Mouse (Mus musculus) intestine, embryonic 16.5 days (tissue): ENCODE data around the gene Olfr291. TPM values are rescaled to one million over a fixed set of nuclear protein-coding genes. Genes with fewer than 3 reads are reported as not detected.

Experiments used
- ATAC-seq: fragments of 200-750 bp; cut with Nextera tagmentation; 2 replicates; pipeline ENCODE4 v1.8.0; 2017; ENCODE audit warnings: moderate TSS enrichment, moderate library complexity
- H3K27ac ChIP-seq: fragments of 300-500 bp; sonication (generic); 2 replicates; pipeline ENCODE4 v1.5.1; 2014; ENCODE audit warnings: mild to moderate bottlenecking, low read length
- H3K27me3 ChIP-seq: fragments of 300-500 bp; sonication (generic); replicated peaks from 2 replicates; pipeline ENCODE4 v1.6.1; 2014; ENCODE audit warnings: low read length, control low read depth, mixed read lengths; ENCODE audit not compliant: control insufficient read depth, insufficient read depth
- H3K36me3 ChIP-seq: fragments of 300-500 bp; sonication (generic); 2 replicates; pipeline ENCODE4 v1.6.1; 2014; ENCODE audit warnings: low read length, control low read depth; ENCODE audit not compliant: control insufficient read depth, insufficient read depth
- H3K4me1 ChIP-seq: fragments of 300-500 bp; sonication (generic); 2 replicates; pipeline ENCODE4 v1.6.1; 2014; ENCODE audit warnings: low read length, control low read depth, mixed read lengths; ENCODE audit not compliant: control insufficient read depth, insufficient read depth
- H3K4me2 ChIP-seq: fragments of 300-500 bp; sonication (generic); 2 replicates; pipeline ENCODE4 v1.6.1; 2014; ENCODE audit warnings: low read depth, low read length, control low read depth
- H3K4me3 ChIP-seq: fragments of 300-500 bp; sonication (generic); 2 replicates; pipeline ENCODE4 v1.5.1; 2014; ENCODE audit warnings: mild to moderate bottlenecking, low read length
- H3K9ac ChIP-seq: fragments of 300-500 bp; sonication (generic); 2 replicates; pipeline ENCODE4 v1.6.1; 2014; ENCODE audit warnings: low read depth, low read length
- H3K9me3 ChIP-seq: fragments of 300-500 bp; sonication (generic); 2 replicates; pipeline ENCODE4 v1.6.1; 2016; ENCODE audit warnings: low read length, control low read depth; ENCODE audit not compliant: control insufficient read depth
- WGBS: fragments of 180-500 bp; shearing (Covaris S2); extraction: QIAGEN DNeasy Blood & Tissue Kit; methylation state at CpG from one replicate; pipeline ENCODE4 v1.1.7; 2014; 5-methylcytosine and 5-hydroxymethylcytosine counted together
- polyA plus RNA-seq: library from polyadenylated mRNA; unstranded; fragments of >200 nt; fragmentation: Nextera tagmentation; extraction: Ambion mirVana; gene quantifications from 2 replicates; pipeline ENCODE4 v1.2.1, GENCODE M21; 2015

Olfr291 gene
- not detected in 2 replicates for polyA plus RNA-seq

DNA sequence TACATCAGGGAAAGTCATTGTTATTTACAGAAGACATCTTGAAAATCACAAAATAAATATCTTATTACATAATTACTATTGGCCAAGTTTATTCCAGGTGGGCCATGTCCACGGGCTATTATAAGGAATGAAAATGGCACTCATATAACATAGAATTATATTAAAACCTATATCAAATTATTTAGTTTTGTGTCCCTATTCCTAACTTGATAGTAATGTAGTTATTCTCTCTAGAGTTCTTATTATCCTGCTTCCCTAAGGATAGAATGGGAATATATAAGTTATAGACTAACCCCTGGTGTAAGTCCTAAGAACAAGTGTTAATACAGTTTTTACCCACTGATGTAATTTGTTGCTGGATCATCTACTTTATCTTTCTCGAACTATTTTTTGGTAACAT is at the start of gene Olfr291:
Gene Olfr291, plus strand, starts transcription at position 301 of the 400 bp plus-strand sequence.
- 80% methylated on average over 2 of the region's 2 CpGs for WGBS
- H3K9me3 ChIP-seq, result no peaks in the 10 kb centered on the region

DNA sequence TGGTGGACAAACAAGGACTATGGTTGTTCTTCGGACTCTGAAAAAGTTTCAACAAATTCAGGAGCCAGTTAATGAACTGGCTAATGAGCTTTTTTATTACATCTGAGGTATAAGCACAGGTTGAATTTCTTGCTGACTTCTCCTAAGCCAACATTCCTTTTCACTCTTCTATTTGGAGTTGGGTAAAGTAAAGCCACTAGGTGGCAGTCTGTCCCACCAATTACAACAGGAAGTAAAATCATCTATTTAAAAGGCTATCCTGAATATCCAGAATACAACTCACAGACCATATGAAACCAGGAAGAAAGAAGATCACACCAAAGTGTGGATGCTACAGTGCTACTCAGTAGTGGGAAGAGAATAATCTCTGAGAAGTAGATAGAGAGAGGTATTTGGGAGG is 48.1 kb upstream of the Olfr291 start:
- Histone ChIP-seq H3K27ac (no peak overlapping the region), H3K36me3 (no peaks in the 10 kb centered on the region), H3K27me3 (no peaks in the 10 kb centered on the region), H3K4me2 (no peak overlapping the region), H3K4me3 (no peak overlapping the region), H3K9ac (no peak overlapping the region), H3K4me1 (no peaks in the 10 kb centered on the region), H3K9me3 (no peaks in the 10 kb centered on the region)
- no peak for ATAC-seq
- WGBS, result 40% methylated on average over 1 of the region's 1 CpGs

More for the DNA sequence above, at the start of gene Olfr291:
- Histone ChIP-seq H3K27me3 (no peaks in the 10 kb centered on the region), H3K9ac (no peak within 1 kb of the TSS), H3K27ac (no peak within 1 kb of the TSS), H3K4me1 (no peaks in the 10 kb centered on the region), H3K36me3 (no peaks in the 10 kb centered on the region), H3K4me2 (no peak within 1 kb of the TSS), H3K4me3 (no peak within 1 kb of the TSS)
- no peak for ATAC-seq

DNA sequence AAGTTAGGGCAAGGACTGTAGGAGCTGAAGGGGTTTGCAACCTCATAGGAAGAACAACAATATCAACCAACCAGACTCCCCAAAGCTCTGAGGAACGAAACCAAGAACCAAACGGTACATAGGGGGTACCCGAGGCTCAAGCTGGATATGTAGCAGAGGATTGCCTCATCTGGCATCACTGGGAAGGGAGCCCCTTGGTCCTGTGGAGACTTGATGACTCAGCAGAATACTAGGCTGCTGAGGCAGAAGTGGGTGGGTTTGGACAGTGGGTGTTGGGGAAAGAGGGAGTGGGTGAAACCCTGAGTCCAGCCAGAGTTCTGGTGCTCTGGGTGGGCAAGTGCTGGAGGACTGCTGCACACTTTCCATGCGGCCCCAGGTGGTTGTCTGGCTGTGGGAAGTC is 47.2 kb upstream of the Olfr291 start:
- Histone ChIP-seq H3K27me3 (no peaks in the 10 kb centered on the region), H3K4me2 (no peak overlapping the region), H3K9me3 (no peaks in the 10 kb centered on the region), H3K9ac (no peak overlapping the region), H3K27ac (no peak overlapping the region), H3K4me3 (no peak overlapping the region), H3K4me1 (no peaks in the 10 kb centered on the region), H3K36me3 (no peaks in the 10 kb centered on the region)
- ATAC-seq, result no peak
- 84% methylated on average over 4 of the region's 4 CpGs for WGBS

DNA sequence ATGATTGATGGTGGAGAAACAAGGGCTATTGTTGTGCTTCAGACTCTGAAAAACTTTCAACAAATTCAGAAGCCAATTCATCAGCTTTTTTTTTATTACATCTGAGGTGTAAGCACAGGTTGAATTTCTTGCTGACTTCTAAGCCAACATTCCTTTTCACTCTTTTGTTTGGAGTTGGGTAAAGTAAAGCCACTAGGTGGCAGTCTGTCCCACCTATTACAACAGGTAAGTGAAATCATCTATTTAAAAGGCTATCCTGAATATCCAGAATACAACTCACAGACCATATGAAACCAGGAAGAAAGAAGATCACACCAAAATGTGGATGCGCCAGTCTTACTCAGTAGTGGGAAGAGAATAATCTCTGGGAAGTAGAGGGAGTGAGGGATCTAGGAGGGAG is 31.2 kb downstream of the Olfr291 start:
- no peak overlapping the region for H3K27ac ChIP-seq
- WGBS, result 43% methylated on average over 1 of the region's 1 CpGs
- no peak for ATAC-seq

More for the DNA sequence above, 31.2 kb downstream of the Olfr291 start:
- Histone ChIP-seq H3K4me3 (no peak overlapping the region), H3K9ac (no peak overlapping the region), H3K9me3 (no peaks in the 10 kb centered on the region), H3K27me3 (no peaks in the 10 kb centered on the region), H3K4me1 (no peaks in the 10 kb centered on the region), H3K4me2 (no peak overlapping the region), H3K36me3 (no peaks in the 10 kb centered on the region)

Other genes with a start within 250 kb of the Olfr291 start
- gene Fah, start 246.8 kb upstream of the Olfr291 start, polyA plus RNA-seq, result 17.3 and 17.7 TPM in 2 replicates
- 160 and 163 TPM in 2 replicates for gene Zfand6, start 163.6 kb upstream of the Olfr291 start, polyA plus RNA-seq
- not detected in 2 replicates for gene Vmn2r65, start 110.6 kb downstream of the Olfr291 start, polyA plus RNA-seq
- gene Vmn2r66, start 158.7 kb downstream of the Olfr291 start, polyA plus RNA-seq, result not detected in 2 replicates